Mouse (Mus musculus): ENCODE measurements around the gene Ube2ql1. TPM values are rescaled to one million over a fixed set of nuclear protein-coding genes. Genes with fewer than 3 reads are reported as not detected.

Gene Ube2ql1
- polyA plus RNA-seq, 1 experiment from 2014 or later = 0.51 TPM

DNA sequence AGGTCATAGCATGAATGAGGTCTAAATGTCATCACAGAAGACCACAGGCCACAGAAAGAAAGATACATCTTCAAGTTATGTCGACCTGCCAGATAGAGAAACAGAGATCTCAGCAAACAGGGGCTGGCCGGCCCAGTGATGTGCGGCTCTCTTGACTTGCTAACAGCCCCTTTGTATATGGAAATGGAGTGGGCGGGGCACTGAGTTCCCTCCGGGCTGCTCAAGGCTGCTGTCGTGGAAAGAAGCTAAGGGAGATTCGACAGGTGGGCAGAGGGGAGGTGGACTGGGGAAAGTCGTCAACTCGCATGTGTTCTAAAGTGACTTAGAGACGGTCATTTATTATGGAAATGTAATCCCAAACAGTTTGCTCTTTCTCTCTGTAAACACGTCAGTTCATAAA, 36.2 kb downstream of the Ube2ql1 start:
- Histone ChIP-seq H3K4me2 (no peak overlapping the region), H3K36me3 (no peaks in the 10 kb centered on the region), H3K27ac (no peak overlapping the region), H3K4me1 (no peaks in the 10 kb centered on the region), H3K9me3 (replicated peaks) (no peaks in the 10 kb centered on the region), H3K4me3 (replicated peaks) (no peak overlapping the region), H3K27me3 (0 out of 2 replicates have a peak, but pooled peaks cover 6% of the 10 kb centered on the region), H3K9ac (no peak overlapping the region)
- 16% methylated on average over 11 of the region's 11 CpGs for WGBS
- ATAC-seq (replicated peaks; ENCODE audit: low FRiP score) = no peak

DNA sequence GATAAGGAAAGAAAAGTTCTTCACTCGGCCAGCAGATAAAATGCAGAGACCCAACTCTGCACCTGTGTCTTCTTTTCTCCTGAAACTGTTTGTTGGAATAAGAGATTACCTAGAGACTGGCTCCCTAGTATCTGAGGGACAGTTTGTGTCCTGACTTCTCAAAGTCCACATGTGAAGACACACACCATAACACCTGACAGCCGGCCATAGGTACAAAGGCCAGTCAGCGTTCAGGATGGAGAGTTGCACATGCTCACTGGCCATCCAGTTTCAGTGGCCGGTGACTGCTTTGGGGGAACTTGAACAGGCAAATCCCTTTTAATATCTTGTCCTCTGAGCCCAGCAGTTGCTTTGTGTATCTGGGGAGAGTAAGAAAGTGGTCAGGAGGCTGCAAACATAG, 38.3 kb downstream of the Ube2ql1 start:
- 0 out of 2 replicates have a peak, but pooled peaks cover 6% of the 10 kb centered on the region for H3K27me3 ChIP-seq
- H3K36me3 ChIP-seq = no peaks in the 10 kb centered on the region
- H3K4me2 ChIP-seq = no peak overlapping the region
- H3K4me1 ChIP-seq = no peaks in the 10 kb centered on the region
- no peaks in the 10 kb centered on the region for H3K9me3 ChIP-seq (replicated peaks)
- H3K4me3 ChIP-seq (replicated peaks) = no peak overlapping the region
- H3K27ac ChIP-seq = no peak overlapping the region
- WGBS = 86% methylated on average over 4 of the region's 4 CpGs
- ATAC-seq (replicated peaks; ENCODE audit: low FRiP score) = no peak
- no peak overlapping the region for H3K9ac ChIP-seq

DNA sequence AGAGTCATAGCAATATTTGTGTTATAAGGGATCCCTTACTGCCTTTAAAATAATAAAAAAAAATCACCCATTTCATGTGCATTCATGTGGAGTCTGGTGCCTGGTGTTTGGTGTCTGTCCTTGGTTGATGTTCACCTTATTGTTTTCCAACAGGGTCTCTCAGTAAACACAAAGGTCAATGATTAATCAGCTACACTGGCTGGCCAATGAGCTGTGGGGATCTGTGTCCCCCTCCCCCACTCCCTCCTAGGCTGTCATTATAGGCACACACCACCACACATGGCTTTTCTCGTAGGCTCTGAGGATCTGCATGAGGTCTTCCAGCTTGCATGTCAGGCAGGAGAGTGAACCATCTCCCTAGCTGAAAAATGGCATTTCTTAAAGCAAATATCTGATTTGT, 38.9 kb downstream of the Ube2ql1 start:
- Histone ChIP-seq H3K27ac (no peak overlapping the region), H3K9me3 (replicated peaks) (no peaks in the 10 kb centered on the region), H3K27me3 (0 out of 2 replicates have a peak, but pooled peaks cover 6% of the 10 kb centered on the region), H3K9ac (no peak overlapping the region), H3K4me2 (no peak overlapping the region), H3K4me1 (no peaks in the 10 kb centered on the region), H3K4me3 (replicated peaks) (no peak overlapping the region), H3K36me3 (no peaks in the 10 kb centered on the region)
- ATAC-seq (replicated peaks; ENCODE audit: low FRiP score) = peak; percentile 64
- 29% methylated on average over 1 of the region's 1 CpGs for WGBS

DNA sequence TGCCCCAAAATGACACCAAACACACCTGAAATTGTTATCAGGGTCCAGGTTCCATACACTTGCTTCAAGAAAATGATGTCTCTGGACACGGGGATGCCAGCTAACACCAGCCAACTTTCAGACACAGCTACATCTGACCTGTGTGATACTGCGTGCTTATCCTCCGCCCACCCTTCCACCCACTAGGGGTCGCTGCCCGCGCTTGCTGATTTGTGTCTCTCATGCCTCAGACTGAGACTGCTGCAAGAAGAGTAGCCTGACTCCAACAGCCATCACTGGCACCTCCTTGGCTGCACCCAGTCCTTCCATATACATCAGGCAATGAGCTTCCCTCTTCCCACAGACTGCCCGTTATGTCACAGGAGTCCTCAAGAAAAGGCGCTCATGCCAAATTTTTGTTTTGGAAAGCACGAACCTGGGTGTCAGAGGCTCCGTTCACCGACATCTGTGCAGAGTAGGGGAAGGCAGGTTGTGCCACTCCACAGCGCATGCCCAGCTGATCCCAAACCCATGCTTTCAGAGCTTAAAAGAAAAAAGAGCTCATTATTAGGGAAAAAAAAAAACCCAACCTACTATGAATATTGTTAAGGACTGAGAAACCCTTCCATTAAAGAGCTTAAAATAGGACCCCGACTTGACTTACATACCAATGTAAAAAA, 43.2 kb downstream of the Ube2ql1 start:
- Histone ChIP-seq H3K36me3 (no peaks in the 10 kb centered on the region), H3K9ac (no peak overlapping the region), H3K4me3 (replicated peaks) (no peak overlapping the region), H3K27ac (no peak overlapping the region), H3K27me3 (no peaks in the 10 kb centered on the region), H3K4me1 (no peaks in the 10 kb centered on the region), H3K4me2 (no peak overlapping the region), H3K9me3 (replicated peaks) (no peaks in the 10 kb centered on the region)
- WGBS = 45% methylated on average over 13 of the region's 13 CpGs
- 0 out of 2 replicates have a peak, but pooled peaks have one; percentile 40 for ATAC-seq (replicated peaks; ENCODE audit: low FRiP score)

DNA sequence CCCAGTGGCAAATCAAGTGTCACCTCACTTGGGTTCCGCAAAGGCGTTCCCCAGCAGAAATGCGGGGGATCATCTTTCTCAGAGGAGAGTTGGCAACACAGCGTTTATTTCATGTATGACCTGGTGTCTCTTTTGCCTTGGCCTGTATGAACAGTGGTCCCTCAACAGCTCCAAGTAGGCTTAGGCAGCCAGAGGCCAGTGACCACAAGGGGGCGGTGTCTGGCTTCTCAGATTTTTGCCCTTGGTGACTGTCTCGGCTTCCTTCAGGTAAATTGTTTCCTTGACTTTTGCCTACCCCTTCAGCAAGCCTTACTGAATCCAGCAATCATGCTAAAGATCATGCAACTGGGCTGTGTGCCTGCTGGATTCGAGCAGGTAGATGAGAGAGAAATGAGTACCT, 48.6 kb downstream of the Ube2ql1 start:
- H3K27ac ChIP-seq = no peak overlapping the region
- H3K4me1 ChIP-seq = no peaks in the 10 kb centered on the region
- no peaks in the 10 kb centered on the region for H3K27me3 ChIP-seq
- no peak for ATAC-seq (replicated peaks; ENCODE audit: low FRiP score)
- no peaks in the 10 kb centered on the region for H3K9me3 ChIP-seq (replicated peaks)
- no peak overlapping the region for H3K9ac ChIP-seq
- H3K4me2 ChIP-seq = no peak overlapping the region
- 32% methylated on average over 7 of the region's 7 CpGs for WGBS
- H3K36me3 ChIP-seq = no peaks in the 10 kb centered on the region
- H3K4me3 ChIP-seq (replicated peaks) = no peak overlapping the region

DNA sequence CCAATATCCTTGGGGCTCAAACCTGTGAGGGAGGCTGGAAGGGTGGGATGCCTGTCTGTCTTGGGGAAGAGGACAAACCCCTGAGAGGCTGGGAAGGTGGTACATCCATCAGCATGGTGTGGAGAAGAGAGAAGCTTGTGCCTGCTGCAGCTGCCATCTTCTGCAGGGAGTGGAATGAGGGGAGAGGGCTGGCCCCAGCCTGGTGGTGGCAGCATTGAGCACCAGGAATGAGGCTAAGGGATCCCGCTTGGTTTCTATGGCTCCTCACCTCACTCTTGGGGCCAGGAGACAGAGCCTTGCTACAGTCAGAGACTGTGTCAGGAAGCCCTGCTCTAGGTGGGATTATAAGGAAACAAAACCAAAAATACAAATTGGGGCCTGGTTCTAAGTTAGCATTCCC, 52.7 kb downstream of the Ube2ql1 start:
- Histone ChIP-seq H3K4me3 (replicated peaks) (no peak overlapping the region), H3K4me1 (no peaks in the 10 kb centered on the region), H3K27me3 (no peaks in the 10 kb centered on the region), H3K4me2 (no peak overlapping the region), H3K9ac (no peak overlapping the region), H3K27ac (no peak overlapping the region), H3K9me3 (replicated peaks) (no peaks in the 10 kb centered on the region), H3K36me3 (no peaks in the 10 kb centered on the region)
- ATAC-seq (replicated peaks; ENCODE audit: low FRiP score) = no peak
- WGBS = 53% methylated on average over 1 of the region's 1 CpGs

DNA sequence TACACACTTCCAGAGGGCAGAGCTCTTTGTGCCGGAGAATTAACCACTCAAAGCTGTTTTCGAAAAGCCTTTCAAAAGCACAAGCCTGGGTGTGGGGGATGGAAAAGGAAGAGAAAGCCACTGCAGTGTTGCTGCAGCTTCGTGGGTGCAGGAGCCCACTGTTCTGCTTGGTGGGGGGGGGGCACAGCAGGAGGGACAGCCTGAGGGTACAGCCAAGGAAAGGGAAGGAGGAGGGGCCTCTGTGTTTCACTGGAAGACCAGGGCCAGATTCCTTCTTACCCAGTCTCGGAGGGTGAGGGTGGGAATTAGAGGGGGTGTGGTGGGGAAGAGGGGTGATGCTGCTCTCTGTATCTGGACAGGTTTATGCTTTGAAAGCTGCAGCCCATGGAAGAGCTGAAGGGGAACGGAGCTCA, 54.3 kb downstream of the Ube2ql1 start:
- Histone ChIP-seq H3K9ac (no peak overlapping the region), H3K4me3 (replicated peaks) (no peak overlapping the region), H3K27ac (no peak overlapping the region), H3K4me2 (no peak overlapping the region), H3K9me3 (replicated peaks) (no peaks in the 10 kb centered on the region), H3K36me3 (no peaks in the 10 kb centered on the region), H3K27me3 (no peaks in the 10 kb centered on the region), H3K4me1 (no peaks in the 10 kb centered on the region)
- no peak for ATAC-seq (replicated peaks; ENCODE audit: low FRiP score)
- WGBS = 39% methylated on average over 5 of the region's 5 CpGs

DNA sequence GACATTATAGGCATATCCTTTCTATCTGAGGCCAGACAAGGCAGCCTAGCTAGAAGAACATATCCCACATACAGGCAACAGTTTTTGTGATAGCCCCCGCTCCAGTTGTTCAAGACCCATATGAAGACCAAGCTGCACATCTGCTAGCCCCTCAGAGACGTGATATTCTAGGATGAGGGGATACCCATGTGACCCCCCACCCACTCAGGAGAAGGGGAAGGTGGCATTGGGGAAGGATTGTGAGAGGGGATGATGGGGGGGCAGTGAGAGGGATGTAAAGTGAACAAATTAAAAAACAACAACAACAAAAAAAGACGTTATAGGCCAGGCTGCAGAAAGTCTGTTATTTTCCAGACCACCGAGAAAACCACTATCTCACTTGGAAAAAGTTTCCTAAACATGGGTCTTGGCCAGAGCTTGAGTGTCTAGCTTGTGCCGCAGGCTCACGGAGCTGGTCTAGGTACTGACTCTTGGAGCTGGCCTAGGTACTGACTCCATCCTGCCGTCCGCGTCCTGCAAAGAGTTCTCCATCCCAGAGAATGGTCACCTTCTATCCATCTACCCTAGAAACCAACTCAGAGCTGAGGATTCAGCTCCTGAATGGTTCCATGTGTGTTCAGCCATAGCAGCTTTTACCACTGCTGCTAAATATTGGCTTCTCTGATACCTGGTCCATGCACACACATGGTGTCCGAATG, 65.6 kb downstream of the Ube2ql1 start:
- 54% methylated on average over 10 of the region's 10 CpGs for WGBS
- Histone ChIP-seq H3K9me3 (replicated peaks) (no peaks in the 10 kb centered on the region), H3K4me1 (no peaks in the 10 kb centered on the region), H3K27ac (no peak overlapping the region), H3K27me3 (no peaks in the 10 kb centered on the region), H3K4me2 (no peak overlapping the region), H3K9ac (no peak overlapping the region), H3K36me3 (no peaks in the 10 kb centered on the region), H3K4me3 (replicated peaks) (no peak overlapping the region)
- ATAC-seq (replicated peaks; ENCODE audit: low FRiP score) = no peak

DNA sequence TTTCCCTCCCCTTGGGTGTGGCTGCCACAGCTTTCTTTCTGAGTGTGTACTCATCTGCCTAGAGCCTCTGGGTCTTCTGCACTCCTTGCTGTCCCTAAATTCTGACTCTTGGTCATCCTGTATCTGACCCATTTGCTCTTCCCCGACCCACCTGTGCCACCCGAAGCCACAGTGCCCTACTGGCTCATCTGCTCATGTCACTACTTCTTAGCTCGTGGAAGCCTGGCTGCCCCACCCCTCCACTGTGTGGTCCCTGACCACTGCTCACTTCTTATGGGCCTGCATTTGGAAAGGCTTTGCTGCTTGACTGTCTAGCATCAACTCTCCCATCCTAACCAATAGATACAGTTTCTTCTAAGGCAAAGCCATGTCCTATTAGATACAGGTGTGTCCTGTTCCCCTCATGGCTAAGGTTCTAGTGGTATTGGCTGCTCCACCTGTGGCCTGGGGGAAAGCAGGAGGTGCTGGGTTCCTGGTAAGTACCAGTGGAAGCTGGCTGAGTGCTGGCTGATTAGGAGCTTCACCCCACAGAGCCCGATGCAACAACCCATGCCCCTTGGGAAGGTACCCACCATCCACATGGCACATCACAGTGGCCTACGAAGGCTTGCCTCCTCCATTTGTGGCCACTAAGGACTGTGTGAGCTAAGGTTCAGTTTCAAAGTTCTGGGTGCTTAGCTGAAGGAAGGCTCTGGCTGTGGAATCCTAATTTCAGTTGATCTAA, 66.3 kb downstream of the Ube2ql1 start:
- 87% methylated on average over 5 of the region's 5 CpGs for WGBS
- Histone ChIP-seq H3K27ac (no peak overlapping the region), H3K36me3 (no peaks in the 10 kb centered on the region), H3K4me2 (no peak overlapping the region), H3K4me1 (no peaks in the 10 kb centered on the region), H3K27me3 (no peaks in the 10 kb centered on the region), H3K9me3 (replicated peaks) (no peaks in the 10 kb centered on the region), H3K9ac (no peak overlapping the region), H3K4me3 (replicated peaks) (no peak overlapping the region)
- no peak for ATAC-seq (replicated peaks; ENCODE audit: low FRiP score)

DNA sequence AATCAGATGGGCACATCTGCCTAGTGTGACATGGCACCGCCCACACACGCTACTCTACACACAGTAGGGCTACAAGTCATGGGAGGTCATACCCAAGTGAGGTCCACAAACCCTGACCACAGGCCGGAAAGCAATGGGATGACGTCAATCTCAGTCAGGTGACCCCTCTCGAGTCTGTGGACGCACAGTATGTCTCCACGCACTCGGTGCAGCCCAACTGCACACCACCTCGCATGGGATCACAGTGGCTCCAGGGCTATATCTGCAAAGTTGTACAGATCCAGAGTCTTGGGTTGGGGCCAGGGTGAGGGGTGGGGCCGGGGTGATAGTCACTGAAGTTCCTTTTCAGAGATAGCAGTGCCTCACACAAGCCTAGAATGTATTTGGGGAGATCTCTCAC, 67.1 kb downstream of the Ube2ql1 start:
- Histone ChIP-seq H3K36me3 (no peaks in the 10 kb centered on the region), H3K4me3 (replicated peaks) (no peak overlapping the region), H3K27me3 (no peaks in the 10 kb centered on the region), H3K4me1 (no peaks in the 10 kb centered on the region), H3K9me3 (replicated peaks) (no peaks in the 10 kb centered on the region), H3K4me2 (no peak overlapping the region), H3K9ac (no peak overlapping the region), H3K27ac (no peak overlapping the region)
- WGBS = 90% methylated on average over 10 of the region's 10 CpGs
- ATAC-seq (replicated peaks; ENCODE audit: low FRiP score) = no peak

DNA sequence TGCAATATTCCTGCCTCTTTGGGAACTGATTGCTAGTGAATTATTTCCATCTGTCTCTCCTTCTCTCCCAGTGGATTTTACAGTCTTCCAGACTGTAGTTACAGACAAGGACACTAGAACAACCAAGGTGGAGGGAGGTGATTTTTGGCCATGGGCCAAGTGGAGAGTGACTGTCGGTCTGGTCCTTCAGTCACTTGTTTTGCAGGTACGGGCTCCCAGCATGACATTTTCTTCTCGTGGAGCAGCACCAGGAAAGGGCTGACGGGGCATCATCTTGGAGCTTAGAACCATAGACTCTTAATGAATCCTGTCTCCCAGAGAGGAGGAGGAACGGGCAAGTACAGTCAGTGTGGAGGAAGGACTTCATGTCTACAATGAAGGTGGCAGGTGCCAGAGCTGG, 67.6 kb downstream of the Ube2ql1 start:
- no peaks in the 10 kb centered on the region for H3K9me3 ChIP-seq (replicated peaks)
- H3K4me1 ChIP-seq = no peaks in the 10 kb centered on the region
- no peaks in the 10 kb centered on the region for H3K36me3 ChIP-seq
- WGBS = 82% methylated on average over 5 of the region's 5 CpGs
- H3K27ac ChIP-seq = no peak overlapping the region
- no peak for ATAC-seq (replicated peaks; ENCODE audit: low FRiP score)
- H3K9ac ChIP-seq = no peak overlapping the region
- no peak overlapping the region for H3K4me3 ChIP-seq (replicated peaks)
- no peak overlapping the region for H3K4me2 ChIP-seq
- H3K27me3 ChIP-seq = no peaks in the 10 kb centered on the region

DNA sequence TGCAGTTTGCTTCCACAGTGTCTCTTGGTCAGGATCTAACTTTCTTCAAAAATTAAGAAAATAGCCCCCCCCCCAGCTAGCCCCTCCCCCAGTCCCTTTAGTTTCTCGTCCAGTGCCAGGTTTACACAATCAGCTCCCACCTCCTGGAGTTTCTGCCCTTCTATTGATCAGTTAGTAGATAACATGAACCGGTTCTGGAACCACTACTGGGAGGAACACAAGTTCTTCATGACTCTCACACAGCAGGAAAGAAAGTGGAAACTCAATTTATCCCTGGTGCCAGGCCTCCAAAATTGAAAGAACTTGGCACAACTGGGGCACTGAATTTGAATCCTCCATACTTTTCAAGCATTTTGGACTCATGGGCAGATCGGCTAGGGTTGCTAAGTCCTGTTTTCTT, 85.2 kb downstream of the Ube2ql1 start:
- no peak for ATAC-seq (replicated peaks; ENCODE audit: low FRiP score)
- Histone ChIP-seq H3K27ac (no peak overlapping the region), H3K4me3 (replicated peaks) (no peak overlapping the region), H3K4me2 (no peak overlapping the region), H3K36me3 (no peaks in the 10 kb centered on the region), H3K27me3 (no peaks in the 10 kb centered on the region), H3K9me3 (replicated peaks) (no peaks in the 10 kb centered on the region), H3K4me1 (no peaks in the 10 kb centered on the region), H3K9ac (no peak overlapping the region)
- WGBS = 69% methylated on average over 3 of the region's 3 CpGs

All from kidney, embryonic 15.5 days (tissue).